Comparison of ENCODE assay signal across 8 mouse cellular contexts in the genomic region with DNA sequence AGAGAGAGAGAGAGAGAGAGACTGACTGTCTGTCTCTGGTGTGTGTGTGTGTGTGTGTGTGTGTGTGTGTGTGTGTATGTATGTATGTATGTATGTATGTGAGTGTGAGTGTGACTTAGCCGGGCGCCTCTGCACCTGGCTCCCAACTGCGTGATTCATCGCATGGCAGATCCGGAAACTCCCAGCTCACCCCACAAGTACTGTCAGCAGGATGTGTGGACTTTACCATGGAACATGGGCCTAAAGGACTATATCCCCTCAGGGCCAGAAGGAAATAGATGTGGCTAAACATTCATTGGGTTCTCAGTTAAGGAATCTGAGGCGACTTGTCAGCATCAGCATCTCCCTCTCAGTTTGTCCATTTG. TPM values are rescaled to one million over a fixed set of nuclear protein-coding genes. Genes with fewer than 3 reads are reported as not detected.
DNase-seq lines count a peak whose midpoint lies in the region; ATAC-seq and TF ChIP-seq lines count a peak whose summit lies in the region.

No protein-coding gene starts in this region.

- no peak for DNase-seq in lung, postnatal 4 days
- DNase-seq in thymus, adult 2 months = peak; percentile 6
- DNase-seq in layer of hippocampus, adult 11-12 months (ENCODE audit: low spot score) = no peak
- DNase-seq in layer of hippocampus, adult 9-11 months = no peak

- H3K4me3 ChIP-seq in lung, embryonic 16.5 days (ENCODE audit: low read length) = peak overlapping the region; percentile 81
- H3K4me3 ChIP-seq in liver, embryonic 12.5 days = peak overlapping the region; percentile 81
- H3K4me3 ChIP-seq in thymus, adult 2 months (ENCODE audit: control insufficient read depth, insufficient read depth, low read length) = peak overlapping the region; percentile 79

- no peak for TF ChIP-seq CTCF in thymus, adult 2 months (IDR thresholded peaks at IDR 0.05; ENCODE audit: borderline replicate concordance, control insufficient read depth, extremely low read depth, insufficient read depth, low read length, poor library complexity)

- no peaks in the 10 kb centered on the region for H3K9me3 ChIP-seq in lung, embryonic 16.5 days (ENCODE audit: control insufficient read depth, low read length)
- H3K9me3 ChIP-seq in liver, embryonic 12.5 days (replicated peaks) = no peaks in the 10 kb centered on the region

- peak overlapping the region; percentile 79 for H3K9ac ChIP-seq in lung, embryonic 16.5 days (ENCODE audit: low read length)
- peak overlapping the region; percentile 82 for H3K9ac ChIP-seq in liver, embryonic 12.5 days

- H3K4me2 ChIP-seq in lung, embryonic 16.5 days (ENCODE audit: low read depth, low read length) = peak overlapping the region; percentile 69
- peak overlapping the region; percentile 91 for H3K4me2 ChIP-seq in liver, embryonic 12.5 days

- H3K4me1 ChIP-seq in lung, embryonic 16.5 days (replicated peaks; ENCODE audit: control insufficient read depth, insufficient read depth, low read length) = peaks cover 7% of the 10 kb centered on the region; the same call in 1 of the 2 replicates
- peaks cover 18% of the 10 kb centered on the region for H3K4me1 ChIP-seq in liver, embryonic 12.5 days
- peaks cover 4% of the 10 kb centered on the region for H3K4me1 ChIP-seq in thymus, adult 2 months (replicated peaks; ENCODE audit: control insufficient read depth, insufficient read depth, low read length)

- ATAC-seq in lung, embryonic 16.5 days (ENCODE audit: low read depth) = peak; percentile 9; the same call in 1 of the 2 replicates
- peak; percentile 48 for ATAC-seq in activated CD4-positive, CD25-positive, alpha-beta regulatory T cell, adult 4 months
- peak; percentile 34; the same call in 1 of the 2 replicates for ATAC-seq in granulocyte monocyte progenitor cell, adult 5-6 weeks (replicated peaks; ENCODE audit: poor library complexity, severe bottlenecking)
- ATAC-seq in liver, embryonic 12.5 days = peak; percentile 11; the same call in 1 of the 2 replicates

- H3K27me3 ChIP-seq in lung, embryonic 16.5 days (ENCODE audit: control insufficient read depth, insufficient read depth, low read depth, low read length) = no peaks in the 10 kb centered on the region
- H3K27me3 ChIP-seq in liver, embryonic 12.5 days (replicated peaks) = no peaks in the 10 kb centered on the region
- no peaks in the 10 kb centered on the region for H3K27me3 ChIP-seq in thymus, adult 2 months (ENCODE audit: control insufficient read depth, insufficient read depth, low read length)

- no peaks in the 10 kb centered on the region for H3K36me3 ChIP-seq in lung, embryonic 16.5 days (ENCODE audit: control insufficient read depth, insufficient read depth, low read length)
- H3K36me3 ChIP-seq in liver, embryonic 12.5 days = peaks cover 18% of the 10 kb centered on the region
- no peaks in the 10 kb centered on the region for H3K36me3 ChIP-seq in thymus, adult 2 months (ENCODE audit: control insufficient read depth, insufficient read depth, low read length)

- no peak for TF ChIP-seq POLR2A in thymus, adult 2 months (IDR thresholded peaks at IDR 0.05; ENCODE audit: control insufficient read depth, extremely low read depth, insufficient read depth, low read length, poor library complexity)

- no peak overlapping the region for H3K27ac ChIP-seq in lung, embryonic 16.5 days (ENCODE audit: low read length)
- 0 out of 2 replicates have a peak overlapping the region, but pooled peaks have one; percentile 48 for H3K27ac ChIP-seq in liver, embryonic 12.5 days
- no peak overlapping the region for H3K27ac ChIP-seq in thymus, adult 2 months (ENCODE audit: control insufficient read depth, insufficient read depth, low read length)

- WGBS in lung, embryonic 16.5 days = 9% methylated on average over 6 of the region's 6 CpGs
- whole genome bisulfite sequencing in liver, embryonic 12.5 days (ENCODE audit: insufficient replicate concordance) = 14% methylated on average over 6 of the region's 6 CpGs
- WGBS in thymus, adult 2 months = 11% methylated on average over 6 of the region's 6 CpGs

RNA-seq across cellular contexts. Expression of a gene that starts 0.6 kb away (rescaled TPM):
- 21.1 and 21.2 TPM in 2 replicates for polyA plus RNA-seq in lung, embryonic 16.5 days (2015; fragmentation: Nextera tagmentation; extraction: Ambion mirVana)
- 10 to 100 TPM; 40.0 to 41.0 TPM for polyA plus RNA-seq in activated CD4-positive, CD25-positive, alpha-beta regulatory T cell, adult 4 months (2017; shearing (Covaris generic))
- total RNA-seq in granulocyte monocyte progenitor cell, adult 5-6 weeks (2014; fragmentation: Nextera tagmentation) = 23.6 and 31.1 TPM in 2 replicates
- total RNA-seq in granulocyte monocyte progenitor cell, adult 5-6 weeks (2017) = 22.7 and 27.4 TPM in 2 replicates
- polyA plus RNA-seq in liver, embryonic 12.5 days (2016; fragmentation: Nextera tagmentation; extraction: Ambion mirVana) = 15.4 and 15.7 TPM in 2 replicates
- 7.1 and 7.9 TPM in 2 replicates for polyA plus RNA-seq in thymus, adult 2 months (2012; rRNA removed)

RNA-seq across cellular contexts. Expression of a gene that starts 0.7 kb away (rescaled TPM):
- 12.0 and 12.7 TPM in 2 replicates for polyA plus RNA-seq in lung, embryonic 16.5 days (2015; fragmentation: Nextera tagmentation; extraction: Ambion mirVana)
- not detected for polyA plus RNA-seq in activated CD4-positive, CD25-positive, alpha-beta regulatory T cell, adult 4 months (2017; shearing (Covaris generic))
- total RNA-seq in granulocyte monocyte progenitor cell, adult 5-6 weeks (2014; fragmentation: Nextera tagmentation) = not detected in 2 replicates
- total RNA-seq in granulocyte monocyte progenitor cell, adult 5-6 weeks (2017) = 0.43 TPM in 1 of 2 replicates, not detected in the other
- 1.0 and 1.1 TPM in 2 replicates for polyA plus RNA-seq in liver, embryonic 12.5 days (2016; fragmentation: Nextera tagmentation; extraction: Ambion mirVana)
- polyA plus RNA-seq in thymus, adult 2 months (2012; rRNA removed) = 1.2 and 1.6 TPM in 2 replicates
